Mouse (Mus musculus) left cerebral cortex, postnatal 10 days (tissue): ENCODE measurements around the gene Cldn10. TPM values are rescaled to one million over a fixed set of nuclear protein-coding genes. Genes with fewer than 3 reads are reported as not detected.

Source experiments
- total RNA-seq, 2 experiments: library from RNA; stranded (reverse); gene quantifications; 2 replicates each; pipeline ENCODE4 v1.2.3; 2021

Gene Cldn10
- total RNA-seq, 2 experiments from 2014 or later = 16.1 to 18.4 TPM

Other genes starting within 250 kb of the Cldn10 start
- 1 to 10 TPM; 4.8 to 6.4 TPM for gene Abcc4, start 81.7 kb upstream of the Cldn10 start, total RNA-seq
- gene Dzip1, start 137.6 kb downstream of the Cldn10 start, total RNA-seq = 100 to 1,000 TPM; 137 to 145 TPM
- 10 to 100 TPM; 25.3 to 26.2 TPM for gene Dnajc3, start 150.1 kb downstream of the Cldn10 start, total RNA-seq